Mouse (Mus musculus) liver, adult (tissue): ENCODE data around the gene Ccdc146.
A peak's percentile ranks its signal among the peaks of the same experiment; 100 is the strongest.

Source experiments
- GATA4 ChIP-seq: IDR thresholded peaks from 2 replicates; pipeline ENCODE4 v1.6.1; 2014; ENCODE audit warnings: mild to moderate bottlenecking, low read length; ENCODE audit not compliant: insufficient replicate concordance

Ccdc146 gene

DNA sequence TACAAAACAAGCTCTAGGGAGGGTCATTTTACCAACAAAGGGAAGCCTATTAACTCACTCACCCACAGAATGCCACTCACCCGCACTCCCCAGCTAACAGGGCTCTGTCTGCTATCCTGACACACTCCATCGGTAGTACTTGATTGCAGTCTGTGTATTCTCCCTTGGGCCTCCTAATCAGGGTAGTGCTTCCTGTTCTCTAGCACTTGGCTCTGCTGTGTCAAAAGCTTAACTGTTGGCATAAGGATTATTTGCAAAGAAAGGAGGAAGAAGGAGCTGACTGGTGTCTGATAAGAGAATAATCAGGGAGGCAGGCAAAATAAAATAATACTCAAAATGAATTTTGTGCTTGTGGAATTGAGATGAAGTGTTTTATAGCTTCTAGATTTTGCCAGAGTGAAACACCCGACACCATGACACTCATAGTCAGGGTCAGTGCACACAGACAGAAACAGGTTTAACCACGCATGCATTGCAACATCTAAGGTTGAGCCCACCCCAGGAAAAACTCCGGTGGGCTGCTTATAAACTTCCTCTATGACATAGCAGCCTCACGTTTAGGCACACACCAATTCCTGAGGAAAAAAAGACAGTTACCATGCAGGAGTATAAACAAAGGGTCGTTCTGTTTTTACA lies 29.2 kb downstream of the Ccdc146 start:
- peak; percentile 84 for TF ChIP-seq GATA4

DNA sequence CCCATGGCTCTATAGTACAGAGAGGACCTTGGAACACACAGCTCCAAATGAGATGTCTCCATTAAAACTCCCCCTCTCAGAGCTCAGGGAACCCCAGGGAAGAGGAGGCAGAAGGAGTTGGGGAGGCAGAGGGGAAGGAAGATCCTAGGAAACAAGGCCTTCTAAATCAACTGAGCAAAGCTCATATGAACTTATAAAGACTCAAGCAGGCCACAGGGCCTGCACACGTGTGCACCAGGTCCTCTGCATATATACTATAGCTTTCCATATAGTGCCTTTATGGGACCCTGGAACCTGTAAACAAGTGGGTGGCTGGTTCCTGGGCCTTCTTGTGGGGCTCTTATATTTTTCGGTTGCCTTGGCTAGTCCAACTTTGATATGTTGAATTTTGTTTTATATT lies 29.9 kb downstream of the Ccdc146 start:
- TF ChIP-seq GATA4 = no peak

GRCm38 (mm10) chr5:21391616-21392384 lies 32.7 kb downstream of the Ccdc146 start:
- no peak for TF ChIP-seq GATA4

GRCm38 (mm10) chr5:21388855-21389254 lies 35.6 kb downstream of the Ccdc146 start:
- no peak for TF ChIP-seq GATA4

GRCm38 (mm10) chr5:21387340-21387739 lies 37.1 kb downstream of the Ccdc146 start:
- no peak for TF ChIP-seq GATA4

DNA sequence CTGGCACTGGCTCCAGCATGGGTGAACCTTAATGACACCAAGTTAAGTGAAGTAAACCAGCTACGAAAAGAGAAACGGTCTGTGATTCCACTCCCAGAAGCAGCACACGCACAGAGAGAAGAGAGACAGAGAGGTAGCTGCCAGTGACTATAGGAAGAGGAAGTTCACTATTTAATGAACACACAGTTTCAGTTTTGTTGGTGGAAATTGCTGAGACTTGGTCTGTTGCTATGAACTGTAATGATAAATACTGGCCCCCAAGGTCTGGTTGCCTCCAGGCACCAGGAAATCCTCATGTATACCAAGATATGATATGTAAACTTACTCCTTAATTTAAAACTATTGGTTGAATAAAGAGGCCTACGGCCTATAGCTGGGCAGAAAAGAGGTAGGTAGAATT lies 38.0 kb downstream of the Ccdc146 start:
- TF ChIP-seq GATA4 = no peak

GRCm38 (mm10) chr5:21384976-21385375 lies 39.5 kb downstream of the Ccdc146 start:
- TF ChIP-seq GATA4 = no peak

DNA sequence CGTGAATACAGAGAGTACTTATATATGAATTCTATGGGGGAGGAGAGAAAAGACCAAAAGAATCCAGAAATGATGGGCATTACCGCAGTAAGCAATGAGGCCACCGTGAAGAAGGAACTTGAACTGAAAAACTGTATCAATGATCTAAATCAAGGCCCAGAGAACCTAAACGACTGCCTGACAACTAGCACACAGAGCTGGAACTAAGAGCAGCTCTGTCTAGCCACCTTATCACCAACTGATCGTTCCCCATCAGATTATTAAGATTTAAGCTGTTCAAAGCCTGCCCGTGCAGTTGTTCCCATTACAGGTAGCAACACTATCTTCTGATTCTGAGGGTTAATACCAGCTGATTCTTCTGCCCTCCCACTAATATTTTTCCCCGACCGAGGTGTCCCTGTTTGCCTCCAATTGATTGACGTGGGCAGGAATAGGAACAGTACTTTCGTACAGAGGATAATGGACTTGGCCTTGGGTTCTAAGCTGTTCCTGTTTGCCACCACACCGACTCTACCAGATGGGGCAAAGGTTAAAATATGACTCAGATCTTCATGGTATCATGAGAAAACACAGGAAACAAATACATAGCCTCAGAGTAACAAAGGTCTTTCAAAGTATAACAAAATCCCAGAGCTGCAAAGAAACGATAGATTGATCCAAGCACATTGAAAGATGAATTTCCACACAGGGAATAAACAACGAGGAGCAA lies 40.1 kb downstream of the Ccdc146 start:
- TF ChIP-seq GATA4 = no peak

DNA sequence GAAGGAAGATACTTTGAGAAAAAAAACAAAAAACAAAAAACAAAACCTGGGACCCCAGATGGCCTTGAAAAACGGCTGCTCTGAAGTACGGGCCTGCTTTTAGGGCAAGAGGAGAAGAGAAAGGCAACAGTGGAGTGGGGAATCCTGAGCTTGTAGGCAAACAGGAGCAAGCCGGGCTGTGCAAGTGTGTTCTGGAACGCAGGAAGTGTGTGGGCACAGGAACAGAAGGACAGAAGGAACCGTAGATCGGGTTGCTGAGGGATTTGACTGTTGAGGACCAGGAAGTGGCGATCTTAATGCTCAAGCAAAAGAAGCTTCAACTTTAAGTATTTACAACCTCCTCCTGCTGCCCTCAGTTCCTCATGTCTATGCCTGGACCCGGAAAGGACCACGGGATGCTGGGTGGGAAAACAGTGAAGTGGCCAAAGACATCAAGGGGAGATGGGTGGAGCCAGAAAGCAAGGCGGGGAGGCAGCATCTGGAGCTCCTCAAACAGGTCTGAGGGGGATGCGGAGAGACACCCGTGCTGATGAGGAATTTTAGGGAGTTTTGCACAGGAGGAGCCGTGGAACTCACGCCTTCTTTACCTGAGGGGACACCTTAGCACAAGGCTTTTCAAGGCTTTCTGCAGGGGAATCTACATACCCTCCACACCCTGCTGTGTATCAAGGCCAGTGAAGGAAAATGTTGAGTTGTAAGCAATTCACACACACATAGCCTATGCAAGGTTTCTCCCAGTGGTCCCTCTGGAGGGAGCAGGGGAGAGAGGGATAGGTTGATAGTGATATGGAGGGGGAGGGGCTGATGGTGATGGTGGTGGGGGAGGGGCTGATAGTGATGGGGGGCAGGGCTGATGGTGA lies 40.9 kb downstream of the Ccdc146 start:
- no peak for TF ChIP-seq GATA4

DNA sequence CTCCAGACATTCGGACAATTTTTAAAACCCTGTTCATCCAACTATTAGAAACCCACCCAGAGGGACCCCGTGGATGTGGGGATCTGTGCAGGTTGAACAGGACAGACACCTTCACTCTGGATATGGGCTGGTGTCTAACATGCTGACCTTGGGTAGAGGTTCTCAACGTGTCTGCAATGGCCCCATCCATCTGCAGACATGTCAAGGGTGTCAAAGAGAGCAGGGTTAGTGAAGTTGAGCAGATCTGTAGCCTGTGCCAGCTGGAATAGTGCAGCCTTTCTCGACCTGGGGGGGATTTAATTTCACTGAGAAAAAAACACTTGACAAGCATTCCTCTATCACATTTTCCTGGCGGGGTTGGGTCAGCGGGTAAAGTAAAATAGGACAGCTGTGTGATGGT lies 41.8 kb downstream of the Ccdc146 start:
- TF ChIP-seq GATA4 = no peak

DNA sequence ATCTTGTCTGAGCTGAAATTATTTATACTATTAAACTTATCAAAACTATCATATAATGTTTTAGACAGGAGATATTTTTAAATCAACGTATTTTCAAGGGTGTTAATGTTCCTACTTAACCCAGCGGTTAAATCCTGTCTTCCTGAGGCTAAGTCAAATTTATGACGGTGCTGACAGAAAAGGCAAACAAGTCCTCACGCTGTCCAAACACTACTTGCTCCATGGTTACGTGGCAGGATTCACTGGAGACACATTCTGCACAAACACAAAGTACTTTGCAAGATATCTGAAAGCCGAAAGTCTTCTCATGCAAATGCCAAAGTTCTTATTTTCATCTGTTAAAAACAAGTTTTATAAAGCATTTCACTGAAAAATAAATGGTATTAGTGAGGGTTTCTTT lies 42.5 kb downstream of the Ccdc146 start:
- TF ChIP-seq GATA4 = no peak

GRCm38 (mm10) chr5:21378397-21378796 lies 46.1 kb downstream of the Ccdc146 start:
- no peak for TF ChIP-seq GATA4

GRCm38 (mm10) chr5:21376935-21377334 lies 47.5 kb downstream of the Ccdc146 start:
- no peak for TF ChIP-seq GATA4

GRCm38 (mm10) chr5:21373180-21373518 lies 51.3 kb downstream of the Ccdc146 start:
- TF ChIP-seq GATA4 = no peak

DNA sequence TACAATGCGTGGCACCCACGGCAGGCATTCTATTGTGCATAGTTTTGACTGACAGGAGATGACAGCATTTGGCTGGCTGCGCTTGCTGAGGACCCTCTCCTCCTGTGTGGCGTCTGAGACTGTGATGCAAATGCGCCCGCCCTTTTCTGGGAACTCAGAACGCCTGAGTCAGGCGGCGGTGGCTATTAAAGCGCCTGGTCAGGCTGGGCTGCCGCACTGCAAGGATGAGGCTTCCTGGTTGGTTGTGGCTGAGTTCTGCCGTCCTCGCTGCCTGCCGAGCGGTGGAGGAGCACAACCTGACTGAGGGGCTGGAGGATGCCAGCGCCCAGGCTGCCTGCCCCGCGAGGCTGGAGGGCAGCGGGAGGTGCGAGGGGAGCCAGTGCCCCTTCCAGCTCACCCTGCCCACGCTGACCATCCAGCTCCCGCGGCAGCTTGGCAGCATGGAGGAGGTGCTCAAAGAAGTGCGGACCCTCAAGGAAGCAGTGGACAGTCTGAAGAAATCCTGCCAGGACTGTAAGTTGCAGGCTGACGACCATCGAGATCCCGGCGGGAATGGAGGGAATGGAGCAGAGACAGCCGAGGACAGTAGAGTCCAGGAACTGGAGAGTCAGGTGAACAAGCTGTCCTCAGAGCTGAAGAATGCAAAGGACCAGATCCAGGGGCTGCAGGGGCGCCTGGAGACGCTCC lies 51.8 kb downstream of the Ccdc146 start, which contains the start of gene Fgl2:
TSS of gene Fgl2 (plus strand) at position 150 of the 687 bp plus-strand sequence.
- TF ChIP-seq GATA4 = no peak
